Mouse (Mus musculus) C2C12 (cell line): Measurements from ENCODE around the gene Epn2. TPM values are rescaled to one million over a fixed set of nuclear protein-coding genes. Genes with fewer than 3 reads are reported as not detected.

Experiments used
- H3K27me3 ChIP-seq: one replicate; pipeline ENCODE4 v1.6.1; 2011; ENCODE audit not compliant: control insufficient read depth, insufficient read depth, insufficient read length
- H3K36me3 ChIP-seq: one replicate; pipeline ENCODE4 v1.6.1; 2011; ENCODE audit not compliant: control insufficient read depth, insufficient read depth
- H3K4me3 ChIP-seq: one replicate; pipeline ENCODE4 v1.5.1; 2011; ENCODE audit warnings: mild to moderate bottlenecking, control low read depth; ENCODE audit not compliant: poor library complexity, insufficient read depth, severe bottlenecking
- H3K79me2 ChIP-seq: one replicate; pipeline ENCODE4 v1.6.1; 2011; ENCODE audit not compliant: control insufficient read depth, insufficient read depth
- H3K79me3 ChIP-seq: one replicate; pipeline ENCODE4 v1.6.1; 2011; ENCODE audit warnings: low read depth, control low read depth
- H3ac ChIP-seq: one replicate; pipeline ENCODE3; 2011; ENCODE audit warnings: low read depth; ENCODE audit not compliant: control insufficient read depth, insufficient read length
- CEBPB ChIP-seq: IDR thresholded peaks from one replicate; pipeline ENCODE4 v1.6.1; 2011; ENCODE audit warnings: low read depth, mild to moderate bottlenecking, control low read depth, moderate library complexity
- CTCF ChIP-seq: IDR thresholded peaks from one replicate; pipeline ENCODE4 v1.5.1; 2011; ENCODE audit not compliant: control insufficient read depth, insufficient read depth, insufficient read length
- FOSL1 ChIP-seq: IDR thresholded peaks from one replicate; pipeline ENCODE4 v1.8.0; 2011; ENCODE audit warnings: mild to moderate bottlenecking, low read length; ENCODE audit not compliant: poor library complexity, insufficient read depth, severe bottlenecking
- MAX ChIP-seq: IDR thresholded peaks from one replicate; pipeline ENCODE4 v1.6.1; 2011; ENCODE audit warnings: mild to moderate bottlenecking, control low read depth
- MYOD1 ChIP-seq: IDR thresholded peaks from one replicate; pipeline ENCODE4 v1.6.1; 2011; ENCODE audit warnings: low read depth; ENCODE audit not compliant: control insufficient read depth, insufficient read length
- MYOG ChIP-seq: IDR thresholded peaks from one replicate; pipeline ENCODE4 v1.6.1; 2011; ENCODE audit not compliant: control insufficient read depth, insufficient read length; ENCODE audit errors: extremely low read depth
- USF1 ChIP-seq: IDR thresholded peaks from one replicate; pipeline ENCODE4 v1.6.1; 2011; ENCODE audit warnings: low read depth, mild to moderate bottlenecking, control low read depth, moderate library complexity
- polyA plus RNA-seq: library from polyadenylated mRNA; unstranded; fragments of >200 nt; fragmentation: generic; extraction: Trizol; gene quantifications from one replicate; pipeline ENCODE4 v1.2.1, GENCODE M21; 2012; ENCODE audit warnings: missing spikeins

Epn2 gene
- polyA plus RNA-seq, 1 experiment, result 21.1 TPM

DNA sequence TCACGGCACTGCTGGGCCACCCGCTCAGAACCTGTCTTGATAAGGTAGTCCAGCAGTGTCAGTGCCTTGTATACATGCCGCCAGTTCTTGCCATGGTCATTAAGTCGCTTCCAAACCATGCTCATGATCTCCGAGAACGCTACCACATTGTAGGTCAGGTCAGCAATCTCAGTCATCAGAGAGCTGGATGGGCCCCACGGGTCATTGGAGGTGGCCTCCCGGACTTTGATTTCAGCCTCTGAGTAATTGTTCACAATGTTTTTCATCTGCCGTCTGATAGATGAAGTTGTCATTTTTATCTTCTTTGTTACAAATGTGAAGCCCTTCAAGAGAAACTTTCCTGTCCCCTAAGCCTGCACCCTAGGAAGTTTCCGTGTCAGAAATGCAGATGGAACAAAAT is 33.0 kb downstream of the Epn2 start:
- H3K27me3 ChIP-seq, result no peaks in the 10 kb centered on the region
- peaks cover 41% of the 10 kb centered on the region for H3K36me3 ChIP-seq
- TF ChIP-seq CEBPB (no peak), USF1 (no peak), CTCF (no peak), MYOD1 (no peak), MYOG (no peak), FOSL1 (no peak), MAX (no peak)
- H3K4me3 ChIP-seq, result no peak overlapping the region
- peaks cover 80% of the 10 kb centered on the region for H3K79me2 ChIP-seq
- H3K79me3 ChIP-seq, result peaks cover 32% of the 10 kb centered on the region
- H3ac ChIP-seq, result no peak overlapping the region

GRCm38 (mm10) chr11:61545586-61545985 is 33.9 kb downstream of the Epn2 start:
- Histone ChIP-seq H3ac (no peak overlapping the region), H3K36me3 (peaks cover 48% of the 10 kb centered on the region), H3K79me2 (peaks cover 71% of the 10 kb centered on the region), H3K27me3 (no peaks in the 10 kb centered on the region), H3K79me3 (peaks cover 24% of the 10 kb centered on the region), H3K4me3 (no peak overlapping the region)
- TF ChIP-seq USF1, result no peak
- TF ChIP-seq CTCF, result no peak

- TF ChIP-seq MYOG, result no peak
- TF ChIP-seq MAX, result no peak
- TF ChIP-seq USF1, result no peak
- no peak for TF ChIP-seq CTCF
- no peak for TF ChIP-seq FOSL1
- TF ChIP-seq MYOD1, result no peak
- no peak for TF ChIP-seq CEBPB
- H3K36me3 ChIP-seq, result peaks cover 71% of the 10 kb centered on the region
- no peak overlapping the region for H3ac ChIP-seq
- peaks cover 39% of the 10 kb centered on the region for H3K79me2 ChIP-seq
- H3K4me3 ChIP-seq, result no peak overlapping the region
- peaks cover 9% of the 10 kb centered on the region for H3K79me3 ChIP-seq
- no peaks in the 10 kb centered on the region for H3K27me3 ChIP-seq
Measured at GRCm38 (mm10) chr11:61541106-61541505, 38.4 kb downstream of the Epn2 start.

DNA sequence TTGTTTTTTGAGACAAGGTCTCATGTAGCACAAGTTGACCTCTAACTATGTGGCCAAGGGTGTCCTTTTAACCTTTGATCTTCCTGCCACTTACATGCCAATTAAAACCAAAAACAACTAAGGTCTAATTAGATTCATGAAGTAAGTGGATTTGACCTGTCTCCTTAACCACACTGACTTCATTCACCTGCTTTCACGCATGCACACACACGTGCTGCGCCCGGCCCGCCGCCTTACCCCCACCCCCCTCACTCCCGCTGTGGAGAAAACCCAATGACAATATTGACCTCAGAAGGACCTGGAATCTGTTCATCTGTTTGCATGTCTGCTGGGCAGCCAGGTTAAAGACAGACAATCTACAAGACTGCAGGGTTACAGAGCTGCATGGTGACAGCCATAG is 38.8 kb downstream of the Epn2 start:
- no peak overlapping the region for H3K4me3 ChIP-seq
- peaks cover 34% of the 10 kb centered on the region for H3K79me2 ChIP-seq
- no peak overlapping the region for H3ac ChIP-seq
- H3K36me3 ChIP-seq, result peaks cover 71% of the 10 kb centered on the region
- no peaks in the 10 kb centered on the region for H3K27me3 ChIP-seq
- no peak for TF ChIP-seq CEBPB
- TF ChIP-seq USF1, result no peak
- TF ChIP-seq MAX, result no peak
- no peak for TF ChIP-seq CTCF
- TF ChIP-seq MYOG, result no peak
- TF ChIP-seq FOSL1, result no peak
- TF ChIP-seq MYOD1, result no peak
- H3K79me3 ChIP-seq, result peaks cover 7% of the 10 kb centered on the region

- TF ChIP-seq CEBPB (no peak), CTCF (no peak), FOSL1 (no peak), USF1 (no peak), MAX (no peak), MYOG (no peak), MYOD1 (no peak)
- Histone ChIP-seq H3K79me2 (peaks cover 7% of the 10 kb centered on the region), H3ac (no peak overlapping the region), H3K79me3 (peaks cover 6% of the 10 kb centered on the region), H3K4me3 (no peak overlapping the region), H3K27me3 (no peaks in the 10 kb centered on the region), H3K36me3 (peaks cover 66% of the 10 kb centered on the region)
Measured at GRCm38 (mm10) chr11:61537362-61537761, 42.1 kb downstream of the Epn2 start.

- peaks cover 6% of the 10 kb centered on the region for H3K79me3 ChIP-seq
- no peak for TF ChIP-seq USF1
- no peak for TF ChIP-seq CTCF
- TF ChIP-seq MYOG, result no peak
- no peak for TF ChIP-seq CEBPB
- no peak for TF ChIP-seq MAX
- no peak for TF ChIP-seq FOSL1
- TF ChIP-seq MYOD1, result no peak
- no peaks in the 10 kb centered on the region for H3K27me3 ChIP-seq
Measured at GRCm38 (mm10) chr11:61536952-61537351, 42.5 kb downstream of the Epn2 start.

More at GRCm38 (mm10) chr11:61536952-61537351, 42.5 kb downstream of the Epn2 start:
- no peak overlapping the region for H3K4me3 ChIP-seq
- H3ac ChIP-seq, result no peak overlapping the region
- peaks cover 7% of the 10 kb centered on the region for H3K79me2 ChIP-seq
- peaks cover 70% of the 10 kb centered on the region for H3K36me3 ChIP-seq
